Mouse (Mus musculus): Measurements from ENCODE around the gene Pde6g.

Pde6g gene

DNA sequence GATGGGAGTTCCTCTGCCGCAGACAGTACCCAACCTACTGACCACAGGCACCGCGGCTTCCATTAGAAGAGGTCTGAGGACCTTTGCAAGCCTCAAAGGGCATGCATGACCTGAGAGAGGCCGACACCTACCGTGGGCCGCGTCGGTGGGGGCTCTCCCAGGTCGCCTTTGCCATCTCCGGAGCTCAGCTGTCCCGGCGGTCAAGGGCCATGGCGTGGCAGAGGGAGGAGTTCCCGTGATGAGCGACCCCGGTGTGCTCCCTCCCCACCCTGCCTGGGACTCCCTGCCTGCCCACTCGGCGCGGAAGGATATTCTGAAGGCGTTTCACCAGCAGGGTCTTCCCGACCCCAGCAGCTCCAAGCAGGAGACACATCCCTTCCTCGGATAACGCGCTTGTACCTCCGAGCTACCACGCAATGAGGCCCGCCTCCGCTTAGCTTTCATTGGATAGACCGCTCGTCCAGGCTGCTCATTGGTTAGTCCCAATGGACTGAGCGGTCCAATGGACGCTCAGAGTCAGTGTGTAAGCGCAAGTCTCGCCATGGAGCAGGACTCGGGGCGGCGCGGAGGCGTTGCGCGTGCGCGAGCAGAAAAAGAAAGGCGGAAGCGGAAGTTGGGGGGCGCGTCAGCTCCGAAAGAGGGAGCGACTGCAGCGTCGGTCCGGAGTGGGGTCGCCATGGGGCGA is 13.9 kb upstream of the Pde6g start, which contains the start of gene Arl16:
Gene Arl16, minus strand, starts transcription at position 557 of the 685 bp plus-strand sequence.
- DNase-seq (ENCODE audit: low read depth, low spot score), result peak; percentile 100

DNA sequence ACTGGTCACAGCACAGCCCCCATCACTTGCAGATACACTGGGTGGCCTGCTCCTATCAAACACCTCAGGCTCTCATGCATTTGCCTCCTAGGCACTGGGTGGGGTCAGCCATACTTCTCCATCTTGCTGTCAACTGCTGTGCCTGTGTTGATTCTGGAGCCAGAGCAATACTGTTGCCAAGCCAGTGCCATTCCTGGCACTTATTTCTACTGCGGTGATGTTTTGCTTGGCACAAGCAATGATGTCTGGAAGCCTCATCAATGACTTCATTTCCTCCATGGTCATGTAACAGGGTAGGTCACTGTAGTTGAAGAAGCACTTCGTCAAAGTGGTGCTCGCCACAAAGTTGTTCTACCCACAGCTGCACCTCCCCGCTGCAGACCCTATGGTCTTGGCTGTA is 12.2 kb upstream of the Pde6g start:
- no peak for DNase-seq (ENCODE audit: low read depth, low spot score)

DNA sequence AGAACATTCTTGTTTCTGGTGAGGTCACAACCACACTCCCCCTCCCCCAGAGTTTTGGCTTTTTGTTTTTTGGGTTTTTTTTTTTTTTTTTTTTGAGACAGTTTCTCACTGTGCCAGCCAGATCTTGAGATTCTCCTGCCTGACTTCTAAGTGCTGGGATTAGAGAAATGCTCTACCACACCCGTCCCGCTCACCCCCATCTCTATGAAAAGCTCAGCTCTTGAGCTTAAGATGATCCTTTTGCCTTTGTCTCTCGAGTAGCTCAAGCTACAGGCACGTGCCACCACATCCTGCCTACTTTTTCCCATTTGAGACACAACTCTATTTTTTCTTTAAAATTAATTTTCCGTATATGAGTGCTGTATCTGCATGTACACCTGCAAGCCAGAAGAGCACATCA is 11.1 kb upstream of the Pde6g start:
- no peak for DNase-seq (ENCODE audit: low read depth, low spot score)

DNA sequence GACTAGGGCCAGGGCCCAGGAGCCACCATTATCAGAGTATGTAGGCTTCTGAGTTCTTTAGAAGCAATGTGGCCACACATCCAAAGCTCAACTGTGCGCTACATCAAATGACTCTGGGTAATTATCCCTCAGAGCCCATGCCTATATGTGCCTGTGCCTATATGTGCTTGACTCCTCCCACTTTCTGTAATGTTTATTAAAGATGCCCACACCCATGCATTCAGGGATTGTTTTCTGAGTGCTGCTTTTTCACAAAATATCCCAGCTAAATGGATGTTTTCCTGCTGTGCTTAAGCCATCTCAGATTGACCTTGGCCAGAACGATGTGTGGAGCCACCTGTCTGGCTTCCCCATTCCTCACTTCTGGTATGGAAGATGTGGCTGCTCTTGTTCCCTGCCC is 10.2 kb upstream of the Pde6g start:
- DNase-seq (ENCODE audit: low read depth, low spot score), result no peak

DNA sequence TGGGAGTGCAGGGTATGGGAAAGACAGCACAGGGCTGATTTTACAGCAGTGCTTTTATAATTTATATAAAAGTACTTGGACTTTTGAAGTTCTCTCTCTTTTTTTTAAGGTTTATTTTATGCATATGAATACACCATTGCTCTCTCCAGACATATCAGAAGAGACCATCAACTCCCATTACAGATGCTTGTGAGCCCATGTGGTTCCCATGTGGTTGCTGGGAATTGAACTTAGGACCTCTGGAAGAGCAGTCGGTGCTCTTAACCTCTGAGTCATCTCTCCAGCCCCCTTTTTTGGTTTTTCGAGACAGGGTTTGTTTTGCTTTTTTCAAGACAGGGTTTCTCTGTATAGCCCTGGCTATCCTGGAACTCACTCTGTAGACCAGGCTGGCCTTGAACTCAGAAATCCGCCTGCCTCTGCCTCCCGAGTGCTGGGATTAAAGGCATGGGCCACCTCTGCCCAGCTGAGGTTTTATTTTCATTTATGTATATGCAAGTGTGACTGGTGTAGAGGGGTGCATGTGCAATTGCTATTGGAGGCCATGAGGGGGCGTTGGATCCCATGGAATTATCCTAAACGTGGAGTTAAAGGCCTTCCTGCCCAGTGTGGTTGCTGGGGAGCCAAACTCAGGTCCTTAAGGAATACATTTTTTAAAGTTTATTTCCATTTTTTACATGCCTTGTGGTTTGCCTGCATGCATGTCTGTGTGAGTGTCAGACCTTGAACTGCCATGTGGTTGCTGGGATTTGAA is 5.7 kb upstream of the Pde6g start:
- peak; percentile 45 for DNase-seq (ENCODE audit: low read depth, low spot score)

DNA sequence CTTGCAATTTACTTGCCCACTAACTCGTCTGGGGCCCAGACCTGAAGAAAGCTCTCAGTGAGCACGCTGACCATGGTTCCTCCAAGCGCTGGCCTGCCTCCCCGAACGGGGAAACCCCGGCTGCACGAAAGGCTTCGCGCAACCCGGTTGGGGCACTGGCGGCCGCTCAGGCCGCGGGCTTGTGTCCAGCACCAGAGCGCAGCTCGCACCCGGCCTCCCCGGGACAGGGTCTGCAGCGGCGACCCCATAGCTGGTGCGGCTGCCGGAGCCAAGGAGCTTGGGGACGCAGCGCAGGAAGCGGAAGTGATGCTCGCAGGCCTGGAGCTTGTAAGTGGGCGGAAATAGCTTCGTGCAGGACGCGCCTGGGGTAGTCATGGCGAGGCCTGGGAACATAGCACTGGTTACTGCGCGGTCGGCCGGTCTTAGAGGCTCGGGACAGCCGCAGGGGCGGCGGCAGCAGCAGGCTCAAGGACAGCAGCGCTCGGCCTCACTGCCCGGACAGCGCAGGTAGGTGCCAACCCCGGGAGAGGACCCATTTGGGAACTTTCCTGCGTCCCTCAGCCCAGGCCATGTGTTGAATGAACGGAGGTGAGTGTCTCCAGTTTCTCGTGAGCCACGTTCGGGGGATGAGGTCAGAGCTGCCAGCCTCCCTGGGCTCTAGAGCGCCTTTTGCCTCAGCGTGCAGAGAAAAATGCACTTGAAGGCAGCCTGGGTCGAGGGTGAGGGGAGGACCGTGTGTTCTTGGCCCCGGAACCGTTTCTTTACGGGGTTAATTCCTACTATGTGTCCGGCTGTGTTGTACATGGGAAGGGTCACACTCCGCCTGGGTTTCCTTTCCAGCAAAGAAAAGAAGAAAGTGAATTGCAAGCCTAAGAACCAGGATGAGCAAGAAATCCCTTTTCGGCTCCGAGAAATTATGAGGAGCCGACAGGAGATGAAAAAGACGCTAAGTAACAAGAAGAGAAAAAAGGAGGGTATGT is 4.8 kb upstream of the Pde6g start, which contains the start of the genes Oxld1 and Ccdc137:
Gene Oxld1, minus strand, starts transcription at position 297 of the 980 bp plus-strand sequence.
Gene Ccdc137, plus strand, starts transcription at position 344 of the 980 bp plus-strand sequence.
- DNase-seq (ENCODE audit: low read depth, low spot score), result peak; percentile 57

DNA sequence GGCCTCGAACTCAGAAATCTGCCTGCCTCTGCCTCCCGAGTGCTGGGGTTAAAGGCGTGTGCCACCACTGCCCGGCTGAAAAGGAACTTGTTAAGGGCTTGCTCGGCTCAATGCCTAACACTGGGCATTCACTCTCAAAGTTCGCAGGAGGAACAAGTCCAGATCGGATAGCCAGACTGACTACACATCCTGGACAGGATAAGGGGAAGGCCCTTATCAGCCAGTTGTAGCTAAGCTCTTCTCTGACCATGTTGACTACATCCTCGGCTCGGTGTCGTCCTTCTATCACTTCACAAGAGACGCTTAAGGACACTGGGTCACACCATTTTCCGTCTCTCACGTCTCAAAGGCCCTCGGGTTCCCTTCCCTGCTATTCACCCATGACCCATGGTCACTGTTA is 4.1 kb upstream of the Pde6g start:
- DNase-seq (ENCODE audit: low read depth, low spot score), result no peak

DNA sequence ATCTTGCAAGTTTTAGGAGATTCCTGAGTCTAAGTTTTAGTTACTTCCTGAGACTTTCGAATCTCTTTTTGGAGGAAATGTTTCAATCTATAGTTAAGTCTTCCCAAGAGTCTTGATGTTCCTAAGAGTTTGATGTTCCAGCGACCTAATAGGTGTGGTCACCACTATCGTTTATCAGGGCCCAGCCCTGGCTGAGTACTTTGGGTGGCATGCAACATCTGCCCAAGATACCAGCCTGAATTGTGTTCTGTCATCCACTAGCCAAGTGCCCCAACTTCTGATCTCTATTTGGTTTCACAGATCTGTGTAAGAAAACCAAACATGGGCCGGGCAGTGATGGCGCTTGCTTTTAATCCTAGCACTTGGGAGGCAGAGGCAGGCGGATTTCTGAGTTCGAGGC is 2.1 kb upstream of the Pde6g start:
- no peak for DNase-seq (ENCODE audit: low read depth, low spot score)

DNA sequence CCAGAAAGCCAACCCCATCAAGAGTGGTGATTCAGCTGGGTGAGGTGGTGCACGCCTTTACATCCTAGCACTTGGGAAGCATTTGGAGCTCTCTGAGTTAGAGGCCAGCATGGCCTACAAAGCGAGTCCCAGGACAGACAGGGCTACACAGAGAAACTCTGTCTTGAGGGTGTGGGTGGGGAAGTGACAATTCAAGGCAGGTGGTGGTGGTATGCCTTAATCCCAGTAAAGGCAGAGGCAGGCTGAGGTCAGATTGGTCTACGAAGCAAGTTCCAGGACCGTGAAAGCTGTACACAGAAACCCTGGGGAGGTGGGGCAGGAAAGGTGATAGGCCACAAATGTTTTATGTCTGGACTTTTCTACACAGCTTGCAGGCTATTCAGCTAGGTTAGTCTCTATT is 1.7 kb upstream of the Pde6g start:
- DNase-seq (ENCODE audit: low read depth, low spot score), result no peak

DNA sequence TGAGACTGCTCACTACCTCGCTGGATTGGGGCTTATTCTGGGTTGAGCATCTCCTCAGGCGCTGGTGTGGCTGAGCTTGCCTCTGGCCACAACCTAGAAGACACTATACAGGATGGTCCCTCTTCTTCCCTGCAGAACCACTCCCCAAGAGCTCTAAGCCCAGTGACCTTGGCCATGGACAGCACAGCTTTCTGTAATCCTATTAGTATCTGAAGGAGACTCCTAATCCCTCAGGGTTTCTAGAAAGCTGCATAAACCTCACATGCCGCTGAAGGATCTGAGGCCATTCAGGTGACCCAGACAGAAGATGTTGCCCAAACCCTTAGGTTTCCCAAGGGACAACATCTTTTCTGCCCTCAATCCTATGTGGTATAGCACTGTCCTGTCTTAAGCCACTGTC is 1.1 kb downstream of the Pde6g start:
- DNase-seq (ENCODE audit: low read depth, low spot score), result no peak

DNA sequence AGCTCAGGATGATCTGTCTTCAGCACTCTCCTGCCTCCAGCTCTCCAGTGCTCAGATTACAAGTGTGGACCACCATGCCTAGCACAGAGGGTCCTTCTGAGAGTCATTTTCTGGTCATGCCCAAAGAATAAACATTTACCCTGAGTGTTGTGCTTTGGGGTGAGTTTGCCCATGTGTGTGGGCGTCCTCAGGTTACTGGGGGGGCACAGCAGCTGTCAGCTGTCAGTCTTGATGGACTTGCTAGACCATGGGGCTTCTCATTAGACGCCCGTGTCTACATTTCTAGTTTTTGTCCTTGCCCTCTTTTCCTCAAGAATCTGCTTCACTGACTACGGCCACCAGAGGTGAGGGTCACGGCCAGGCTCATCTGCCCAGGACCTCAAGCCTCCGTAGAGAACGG is 6.1 kb downstream of the Pde6g start:
- DNase-seq (ENCODE audit: low read depth, low spot score), result no peak

DNA sequence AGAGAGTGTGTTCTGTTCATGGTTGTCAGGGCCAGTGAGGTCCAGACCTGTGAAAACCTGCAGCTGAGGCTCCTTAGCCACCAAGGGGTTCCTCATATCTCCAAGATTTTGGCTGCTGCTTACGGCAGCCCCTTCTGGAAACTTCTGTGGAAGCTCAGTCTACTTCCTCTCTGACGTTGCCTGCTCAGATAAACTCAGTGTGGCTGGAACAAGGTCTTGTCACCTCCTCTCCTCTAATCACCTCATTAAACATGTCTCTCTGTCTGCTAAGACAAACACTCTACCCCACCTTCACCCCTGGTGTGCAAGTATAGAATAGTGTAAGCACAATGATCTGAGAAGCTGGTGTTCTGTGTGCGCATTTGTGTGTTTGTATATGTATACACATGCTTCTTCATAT is 7.8 kb downstream of the Pde6g start:
- DNase-seq (ENCODE audit: low read depth, low spot score), result no peak

DNA sequence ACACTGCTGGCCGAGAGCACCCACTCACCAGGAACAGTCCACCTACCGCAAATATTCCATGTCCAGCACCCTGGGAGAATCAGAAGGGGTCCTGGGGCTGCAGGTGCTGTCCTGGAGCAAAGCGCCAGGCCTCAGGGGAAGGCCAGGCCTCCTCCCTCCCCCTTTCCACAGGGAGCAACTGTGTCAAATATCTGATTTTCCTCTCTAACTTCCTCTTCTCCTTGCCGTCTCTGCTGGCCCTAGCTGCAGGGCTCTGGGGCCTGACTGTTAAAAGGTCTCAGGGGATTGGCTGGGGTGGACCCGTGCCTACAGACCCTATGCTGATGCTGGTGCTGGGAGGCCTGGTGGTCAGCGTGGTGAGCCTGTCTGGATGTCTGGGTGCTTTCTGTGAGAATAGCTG is 9.2 kb downstream of the Pde6g start:
- no peak for DNase-seq (ENCODE audit: low read depth, low spot score)

DNA sequence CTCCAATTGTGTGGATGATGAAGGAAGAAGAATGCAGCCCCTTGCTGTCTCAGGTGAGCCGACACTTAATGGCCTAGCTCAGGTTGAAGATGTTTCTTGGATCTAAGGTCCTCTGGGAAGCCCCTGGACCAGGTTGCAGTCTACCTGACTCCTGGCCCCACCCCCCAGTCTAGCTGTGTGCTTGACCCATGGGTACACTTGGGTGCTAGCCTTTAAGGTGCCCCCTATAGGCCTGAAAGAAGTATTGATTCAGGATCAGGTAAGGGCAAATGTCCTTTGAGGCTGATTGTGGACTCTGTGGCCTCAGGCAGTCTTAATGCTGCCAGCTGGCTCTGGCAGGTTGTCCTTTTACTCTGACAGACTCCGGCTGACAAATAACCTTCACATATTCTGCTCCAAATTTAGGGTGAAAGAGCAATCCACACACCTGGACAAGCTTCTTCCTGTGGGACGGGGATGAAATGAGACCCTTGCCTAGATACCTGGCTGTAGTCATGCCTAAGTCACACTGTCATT is 10.5 kb downstream of the Pde6g start:
- DNase-seq (ENCODE audit: low read depth, low spot score), result no peak

DNA sequence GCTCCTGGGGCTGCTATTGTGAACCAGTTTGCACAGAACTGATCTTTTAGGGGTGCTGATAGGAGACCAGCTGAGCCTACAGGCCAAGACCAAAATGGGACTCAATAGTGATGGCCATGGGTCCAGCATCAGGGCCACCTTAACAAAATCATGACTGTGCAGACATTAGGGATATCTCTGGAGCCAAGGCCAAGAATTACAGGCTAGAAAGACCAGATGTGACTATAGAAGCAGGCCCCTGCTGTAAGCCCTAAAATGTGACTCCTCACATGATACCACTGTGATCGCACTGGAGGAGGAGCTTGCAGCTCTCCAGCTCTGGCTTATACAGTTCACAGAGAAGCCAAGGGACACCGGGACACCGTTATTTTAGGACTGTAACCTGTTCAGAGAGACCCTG is 11.0 kb downstream of the Pde6g start, which contains the start of gene Tspan10:
Gene Tspan10, plus strand, starts transcription at position 301 of the 400 bp plus-strand sequence.
- no peak for DNase-seq (ENCODE audit: low read depth, low spot score)

DNA sequence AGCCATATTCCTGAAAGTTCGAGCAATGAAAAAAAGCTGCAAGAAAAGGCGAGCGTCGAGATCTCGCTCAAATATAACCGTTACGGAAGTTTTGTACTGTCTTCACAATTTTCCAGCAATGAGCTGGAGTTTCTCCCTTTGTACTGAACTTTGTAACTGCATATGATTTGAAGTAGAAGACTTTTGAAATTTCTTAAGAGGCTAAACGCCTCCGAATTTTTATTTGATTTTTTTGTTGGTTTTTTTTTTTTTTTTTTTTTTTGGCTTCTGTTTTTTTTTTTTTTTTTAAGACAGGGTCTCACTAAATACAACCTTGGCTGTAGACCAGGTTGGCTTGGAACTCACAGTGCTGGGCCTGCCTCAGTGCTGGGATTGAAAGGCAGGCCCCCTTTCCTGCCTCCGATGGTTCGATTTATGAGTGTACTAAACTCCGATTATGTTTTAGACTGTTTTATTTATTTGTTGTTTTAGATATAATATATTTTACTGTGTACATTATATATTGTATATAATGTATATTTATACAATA is 15.4 kb downstream of the Pde6g start:
- DNase-seq (ENCODE audit: low read depth, low spot score), result no peak

DNA sequence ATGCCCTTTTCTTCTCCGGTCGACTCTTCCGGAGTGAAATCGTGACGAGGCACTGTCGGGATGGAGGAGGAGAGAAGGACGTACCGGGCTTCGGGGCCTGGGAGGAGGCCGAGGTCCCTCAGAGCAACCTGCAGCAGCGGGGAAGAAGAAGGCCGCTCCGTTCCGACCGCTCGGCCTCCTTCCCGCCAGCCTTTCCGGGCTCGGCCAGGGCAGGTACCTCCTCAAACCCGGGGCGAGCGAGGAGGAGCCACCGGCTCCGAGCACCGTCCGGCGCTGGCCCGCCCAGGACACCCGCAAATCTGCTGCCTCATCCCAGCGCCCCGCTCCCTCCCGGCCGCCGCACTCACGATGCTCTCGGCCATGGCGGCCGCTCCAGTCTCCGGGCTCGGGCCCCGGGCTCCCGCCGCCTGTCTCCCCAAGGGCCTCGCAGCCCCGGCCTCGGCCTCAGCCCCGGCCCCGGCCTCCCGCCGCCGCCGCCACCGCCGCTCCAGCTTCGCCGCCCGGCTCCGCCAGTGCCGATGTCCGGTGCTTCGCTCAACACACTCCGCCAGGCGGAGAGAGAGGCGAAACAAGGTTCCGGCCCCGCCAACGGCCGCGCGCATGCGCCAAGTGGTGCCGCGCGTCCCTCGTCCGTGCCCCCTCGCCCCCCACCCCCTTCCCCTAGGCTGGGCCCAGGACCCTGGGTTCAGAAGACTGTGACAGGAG is 16.0 kb downstream of the Pde6g start, which contains the start of gene Nploc4:
Gene Nploc4, minus strand, starts transcription at position 557 of the 705 bp plus-strand sequence.
- DNase-seq (ENCODE audit: low read depth, low spot score), result peak; percentile 71

DNA sequence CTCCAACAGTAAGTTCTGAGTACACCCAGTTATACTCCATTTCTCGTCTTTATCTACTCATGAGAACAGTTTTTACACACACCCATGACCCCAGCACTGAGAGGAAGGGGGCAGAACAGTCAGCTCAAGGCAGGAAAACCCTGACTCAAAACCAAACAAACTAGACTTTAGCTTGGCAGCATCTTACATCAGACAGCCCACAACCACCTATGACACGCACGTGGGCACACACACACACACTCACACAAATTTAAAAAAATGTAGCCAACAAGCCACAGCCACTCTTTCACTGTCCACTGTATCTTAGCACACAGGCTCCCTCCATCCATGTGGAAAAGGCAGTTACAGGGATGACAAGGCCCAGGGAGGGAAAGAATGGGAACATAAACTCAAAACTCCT is 26.6 kb downstream of the Pde6g start:
- no peak for DNase-seq (ENCODE audit: low read depth, low spot score)

DNA sequence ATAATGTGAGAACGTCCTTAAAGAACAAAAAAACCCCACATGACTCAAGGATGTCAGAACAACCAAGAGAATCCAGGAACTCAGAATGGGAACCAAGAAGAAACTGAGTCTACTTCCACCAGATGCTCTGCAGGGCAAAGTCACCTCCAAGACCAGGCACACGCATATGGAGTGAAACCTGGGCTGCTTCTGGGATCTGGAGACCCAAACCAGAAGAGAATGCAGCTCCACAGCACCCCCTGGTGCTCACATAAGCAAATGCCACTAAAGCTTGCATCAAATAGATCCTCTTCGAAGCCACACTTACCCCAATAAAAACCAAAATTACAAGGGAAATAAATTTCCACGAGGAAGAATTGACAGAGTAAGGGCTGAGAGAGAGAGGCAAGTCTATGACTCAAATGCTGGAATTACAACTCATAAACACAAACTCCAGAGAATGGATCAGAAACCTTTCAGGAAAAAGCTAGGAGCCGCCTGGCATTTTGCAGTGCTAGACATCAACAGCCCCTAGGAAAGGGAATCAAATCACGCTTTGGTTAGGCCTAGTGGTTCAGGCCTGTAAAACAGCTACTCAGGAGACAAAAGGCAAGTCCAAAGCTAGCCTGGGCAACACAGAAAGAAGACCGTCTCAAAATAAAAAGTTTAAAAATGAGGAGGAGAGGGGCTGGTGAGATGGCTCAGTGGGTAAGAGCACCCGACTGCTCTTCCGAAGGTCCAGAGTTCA is 29.6 kb downstream of the Pde6g start:
- DNase-seq (ENCODE audit: low read depth, low spot score), result peak; percentile 76

All from WW6 (cell line).